Mouse (Mus musculus) spleen, adult 2 months (tissue): ENCODE data around the gene Map3k19. TPM values are rescaled to one million over a fixed set of nuclear protein-coding genes. Genes with fewer than 3 reads are reported as not detected.

Experiments used
- DNase-seq, 2 experiments: peaks; one replicate each; pipeline versions ENCODE4 v3.0.0 to v3.0.0-alpha.2; 2012 to 2021; ENCODE audit warnings: low spot score in 2 of 2, low read depth in 1 of 2
- H3K27ac ChIP-seq: fragments of 200-500 bp; 2 replicates; pipeline ENCODE4 v1.5.1; 2012; ENCODE audit warnings: low read length, inconsistent platforms; ENCODE audit not compliant: insufficient read depth
- H3K27me3 ChIP-seq: fragments of 200-500 bp; 2 replicates; pipeline ENCODE4 v1.6.1; 2012; ENCODE audit warnings: mild to moderate bottlenecking, moderate library complexity, low read length, inconsistent platforms; ENCODE audit not compliant: control insufficient read depth, insufficient read depth
- H3K36me3 ChIP-seq: fragments of 200-500 bp; 2 replicates; pipeline ENCODE4 v1.6.1; 2012; ENCODE audit warnings: mild to moderate bottlenecking, low read length, inconsistent platforms; ENCODE audit not compliant: control insufficient read depth, insufficient read depth
- H3K4me1 ChIP-seq: fragments of 200-500 bp; 2 replicates; pipeline ENCODE4 v1.6.1; 2011; ENCODE audit warnings: inconsistent platforms; ENCODE audit not compliant: control insufficient read depth, insufficient read depth, insufficient read length
- H3K4me3 ChIP-seq: fragments of 200-500 bp; 2 replicates; pipeline ENCODE4 v1.5.1; 2011; ENCODE audit warnings: mild to moderate bottlenecking, inconsistent platforms; ENCODE audit not compliant: insufficient read depth, insufficient read length; ENCODE audit errors: extremely low read depth
- CTCF ChIP-seq: fragments of 200-500 bp; IDR thresholded peaks from 2 replicates; pipeline ENCODE4 v1.5.1; 2011; ENCODE audit warnings: mild to moderate bottlenecking, inconsistent platforms; ENCODE audit not compliant: insufficient read depth, insufficient read length, insufficient replicate concordance; ENCODE audit errors: extremely low read depth
- POLR2A ChIP-seq: fragments of 200-500 bp; IDR thresholded peaks from 2 replicates; pipeline ENCODE4 v1.6.1; 2011; ENCODE audit warnings: low read depth, low read length, inconsistent platforms
- WGBS: fragments of 180-500 bp; shearing (Covaris S2); methylation state at CpG from one replicate; pipeline ENCODE4 v1.1.7; 2018; 5-methylcytosine and 5-hydroxymethylcytosine counted together
- polyA plus RNA-seq: library from polyadenylated mRNA; depleted of rRNA; stranded (reverse); fragments of >200 nt; gene quantifications from 2 replicates; pipeline ENCODE4 v1.2.3, GENCODE M21; 2012; rRNA removed

Map3k19 gene
- polyA plus RNA-seq, 1 experiment, result 2.1 TPM

DNA sequence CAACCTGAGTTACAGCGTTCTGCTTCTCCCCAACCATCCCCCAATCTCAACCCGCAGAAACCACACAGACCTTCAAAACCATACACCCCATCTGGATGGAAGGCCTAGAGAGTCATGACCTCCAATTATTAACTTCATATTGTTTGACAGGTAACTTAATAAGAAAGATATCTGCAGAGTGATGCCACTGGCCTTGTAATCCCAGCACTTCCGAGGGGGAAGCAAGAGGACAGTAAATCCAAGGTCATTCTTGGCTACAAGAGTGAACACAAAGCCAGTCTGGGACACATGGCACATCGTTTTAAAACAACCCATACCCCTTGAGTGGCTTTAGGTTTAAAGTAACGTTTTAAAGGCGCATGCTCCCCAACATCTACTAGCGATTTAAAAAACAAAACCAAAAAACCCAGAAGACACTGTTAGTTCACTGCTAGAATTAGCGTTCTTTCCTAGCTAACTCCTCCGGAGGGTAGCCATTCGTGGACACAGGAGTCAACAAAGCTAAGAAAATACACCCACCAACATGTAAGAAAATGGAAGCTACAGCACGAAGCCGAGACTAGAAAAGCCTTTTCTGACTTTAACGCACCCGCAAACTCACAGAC is 81.5 kb downstream of the Map3k19 start:
- no peaks in the 10 kb centered on the region for H3K36me3 ChIP-seq
- peak overlapping the region; percentile 58; the same call in 1 of the 2 replicates for H3K27ac ChIP-seq
- TF ChIP-seq POLR2A, result no peak
- TF ChIP-seq CTCF, result no peak
- no peaks in the 10 kb centered on the region for H3K27me3 ChIP-seq
- WGBS, result 2% methylated on average over 14 of the region's 14 CpGs
- peak overlapping the region; percentile 59 for H3K4me3 ChIP-seq
- H3K4me1 ChIP-seq, result peaks cover 2% of the 10 kb centered on the region
- no peak for DNase-seq

DNA sequence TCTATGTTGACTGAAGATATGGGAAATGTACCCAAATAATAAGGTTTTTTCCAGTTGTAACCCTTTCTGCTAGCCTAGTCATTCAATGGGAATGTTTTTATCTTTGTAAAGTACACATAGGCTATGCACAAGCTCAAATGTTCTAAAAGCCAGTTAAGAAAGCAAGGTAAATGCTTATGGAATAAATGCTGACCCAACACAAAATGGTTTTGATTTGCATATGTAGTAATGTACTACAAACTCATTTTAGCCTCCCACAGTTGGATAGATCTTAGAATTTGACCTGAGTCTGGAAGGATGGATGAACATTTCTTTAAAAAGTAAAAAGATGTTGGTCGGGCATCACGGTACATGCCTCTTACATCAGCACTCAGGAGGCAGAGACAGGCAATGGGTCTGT is 88.1 kb downstream of the Map3k19 start:
- Histone ChIP-seq H3K4me3 (no peak overlapping the region), H3K27ac (no peak overlapping the region), H3K4me1 (no peaks in the 10 kb centered on the region), H3K27me3 (no peaks in the 10 kb centered on the region), H3K36me3 (no peaks in the 10 kb centered on the region)
- 93% methylated on average over 2 of the region's 2 CpGs for WGBS
- TF ChIP-seq CTCF (no peak), POLR2A (no peak)
- no peak for DNase-seq

DNA sequence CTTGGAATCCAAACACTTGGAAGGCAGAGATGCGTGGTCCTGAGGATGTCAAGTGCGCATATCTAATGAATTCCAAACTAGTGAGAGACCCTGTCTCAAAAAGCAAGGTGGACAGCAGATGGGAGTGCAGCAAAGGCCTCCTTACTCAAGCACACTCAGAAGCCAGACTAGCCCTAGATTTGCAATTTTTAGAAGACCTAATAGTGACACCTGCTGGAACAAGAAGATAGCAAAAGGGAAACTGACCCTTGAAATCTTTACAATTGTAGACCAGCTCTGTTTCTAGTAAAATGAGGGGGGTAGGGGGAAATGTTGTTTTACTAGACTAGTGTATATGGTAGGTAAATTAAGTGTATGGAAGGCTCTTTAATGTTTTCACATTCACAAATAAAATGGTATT is 89.4 kb downstream of the Map3k19 start:
- TF ChIP-seq POLR2A (no peak), CTCF (no peak)
- DNase-seq, result no peak
- no peak overlapping the region for H3K4me3 ChIP-seq
- H3K36me3 ChIP-seq, result no peaks in the 10 kb centered on the region
- 74% methylated on average over 2 of the region's 2 CpGs for WGBS
- no peak overlapping the region for H3K27ac ChIP-seq
- no peaks in the 10 kb centered on the region for H3K4me1 ChIP-seq
- H3K27me3 ChIP-seq, result no peaks in the 10 kb centered on the region

Other genes starting within 250 kb of the Map3k19 start
- 10.6 and 17.5 TPM in 2 replicates for gene Tmem163, start 175.5 kb downstream of the Map3k19 start, polyA plus RNA-seq
- 0.26 and 0.43 TPM in 2 replicates for gene Acmsd, start 125.6 kb downstream of the Map3k19 start, polyA plus RNA-seq
- gene Ccnt2, start 80.9 kb downstream of the Map3k19 start, polyA plus RNA-seq, result 18.7 and 19.5 TPM in 2 replicates
- gene Rab3gap1, start 13.7 kb upstream of the Map3k19 start, polyA plus RNA-seq, result 17.7 and 19.8 TPM in 2 replicates
- 0.97 and 1.1 TPM in 2 replicates for gene Zranb3, start 248.0 kb upstream of the Map3k19 start, polyA plus RNA-seq
- gene R3hdm1, start 248.3 kb upstream of the Map3k19 start, polyA plus RNA-seq, result 43.1 and 45.4 TPM in 2 replicates